Mouse (Mus musculus) thymus, postnatal 25 days (tissue): Measurements from ENCODE around the gene Tmem115.
"Not testable (repeated sequence)": the region's sequence is repeated elsewhere in the genome, so short reads cannot be mapped to it uniquely, and the experiment has no call there.

ENCODE experiments used
- DNase-seq: peaks from one replicate; pipeline ENCODE4 v3.0.0; 2022

Gene Tmem115

DNA sequence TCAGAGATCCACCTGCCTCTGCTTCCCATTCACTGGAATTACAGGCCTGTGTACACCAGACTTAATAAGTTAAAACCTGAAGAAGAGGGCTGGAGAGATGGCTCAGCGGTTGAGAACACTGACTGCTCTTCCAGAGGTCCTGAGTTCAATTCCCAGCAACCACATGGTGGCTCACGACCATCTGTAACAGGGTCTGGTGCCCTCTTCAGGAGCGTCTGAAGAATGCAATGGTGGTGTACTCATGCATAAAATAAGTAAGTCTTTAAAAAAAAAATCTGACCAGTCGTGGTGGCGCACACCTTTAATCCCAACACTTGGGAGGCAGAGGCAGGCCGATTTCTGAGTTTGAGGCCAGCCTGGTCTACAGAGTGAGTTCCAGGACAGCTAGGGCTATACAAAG is 40.0 kb downstream of the Tmem115 start:
- not testable (repeated sequence) for DNase-seq

DNA sequence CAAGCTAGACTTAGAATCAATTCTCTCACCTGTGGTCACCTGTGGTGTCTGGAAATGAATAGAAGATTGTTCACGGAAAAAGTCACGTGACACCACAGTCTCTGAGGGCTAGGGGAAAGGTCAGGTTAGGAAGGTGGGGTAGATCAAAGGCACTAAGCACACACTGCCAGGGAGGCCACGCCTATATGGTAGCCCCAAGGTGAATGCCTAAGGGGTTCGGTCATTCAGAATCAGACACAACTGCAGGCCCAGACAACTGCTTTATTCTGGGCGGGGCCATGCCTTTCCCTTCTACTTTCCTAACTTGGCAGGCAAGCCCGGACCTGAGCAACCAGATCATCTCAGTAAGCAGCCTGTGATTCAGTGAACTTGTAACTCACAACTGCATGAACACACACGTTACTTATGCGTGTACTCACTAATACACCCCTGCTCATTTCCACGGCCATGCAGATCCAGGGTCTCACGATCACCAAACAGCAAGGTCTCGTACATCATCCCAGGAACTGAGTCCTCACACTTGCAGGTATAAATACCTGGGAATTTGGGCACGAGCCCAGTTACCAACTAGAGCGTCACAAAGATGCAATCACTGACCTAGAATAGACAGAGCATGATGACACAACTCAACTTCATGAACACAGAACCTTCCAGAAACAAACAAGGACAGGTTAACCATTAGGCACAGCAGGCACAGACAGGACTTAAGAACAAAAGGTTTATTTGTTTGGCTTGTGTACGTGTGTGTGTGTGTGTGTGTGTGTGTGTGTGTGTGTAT is 42.0 kb downstream of the Tmem115 start:
- DNase-seq = no peak

DNA sequence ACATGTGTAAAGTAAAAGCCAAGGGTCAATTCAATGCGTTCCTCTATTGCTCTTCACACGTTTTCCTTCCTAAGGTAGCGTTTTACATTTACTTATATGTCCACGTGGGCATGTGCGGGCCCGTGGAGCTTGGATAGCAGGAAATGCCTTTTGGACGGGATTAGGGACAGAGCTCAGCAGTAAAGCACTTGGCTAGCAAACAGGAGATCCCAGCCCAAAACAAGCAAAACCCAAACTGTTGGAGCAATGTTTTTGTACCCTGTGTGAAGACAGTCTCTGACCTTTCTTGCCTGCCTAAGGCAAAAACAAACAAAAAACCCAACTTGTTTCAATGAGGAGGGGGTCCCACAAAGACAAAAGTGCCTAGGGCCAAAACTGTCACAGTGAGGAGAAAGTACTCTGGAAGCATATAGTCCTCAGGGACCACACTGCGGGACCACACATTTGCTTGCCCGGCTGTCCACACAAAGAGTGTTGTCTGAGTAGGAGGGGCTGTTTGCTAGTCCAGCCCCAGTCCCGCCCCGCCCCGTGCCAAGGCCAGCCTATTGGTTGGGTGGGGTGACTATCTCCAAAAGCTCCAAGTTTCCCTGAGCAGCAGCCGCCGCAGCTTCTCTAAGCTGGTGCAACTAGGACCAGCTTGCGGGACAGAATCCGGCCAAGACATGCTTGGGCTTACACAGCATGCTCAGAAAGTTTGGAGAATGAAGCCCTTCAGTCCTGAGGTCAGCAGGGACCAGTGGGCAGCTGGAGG is 42.8 kb downstream of the Tmem115 start, which contains the start of gene Hyal1:
Gene Hyal1, plus strand, starts transcription at position 571 of the 751 bp plus-strand sequence.
- DNase-seq = no peak

DNA sequence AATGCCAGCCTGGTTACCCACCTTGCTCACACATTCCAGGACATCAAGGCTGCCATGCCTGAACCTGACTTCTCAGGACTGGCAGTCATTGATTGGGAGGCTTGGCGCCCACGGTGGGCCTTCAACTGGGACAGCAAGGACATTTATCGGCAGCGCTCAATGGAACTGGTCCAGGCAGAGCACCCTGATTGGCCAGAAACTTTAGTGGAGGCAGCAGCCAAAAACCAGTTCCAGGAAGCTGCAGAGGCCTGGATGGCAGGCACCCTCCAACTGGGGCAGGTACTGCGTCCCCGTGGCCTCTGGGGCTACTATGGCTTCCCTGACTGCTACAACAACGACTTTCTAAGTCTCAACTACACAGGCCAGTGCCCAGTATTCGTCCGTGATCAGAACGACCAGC is 44.1 kb downstream of the Tmem115 start:
- no peak for DNase-seq

DNA sequence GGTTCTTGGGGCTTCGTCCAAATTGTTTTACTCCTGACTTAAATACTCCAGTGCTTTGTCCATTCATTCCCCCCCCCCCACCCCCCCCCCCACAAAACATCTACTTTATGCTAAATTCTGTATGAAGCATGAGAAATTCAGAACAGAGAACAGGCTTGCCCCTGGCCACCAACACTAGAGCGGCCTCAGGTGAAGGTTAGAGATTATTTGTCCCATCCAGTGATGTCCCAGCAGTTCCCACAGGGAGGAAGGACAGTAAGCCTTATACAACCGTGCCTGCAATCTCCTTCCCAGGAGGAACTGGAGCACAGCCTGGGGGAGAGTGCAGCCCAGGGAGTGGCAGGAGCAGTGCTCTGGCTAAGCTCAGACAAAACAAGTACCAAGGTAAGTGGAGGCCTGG is 44.8 kb downstream of the Tmem115 start, which contains the start of gene Naa80:
Gene Naa80, plus strand, starts transcription at position 301 of the 400 bp plus-strand sequence.
- DNase-seq = no peak

DNA sequence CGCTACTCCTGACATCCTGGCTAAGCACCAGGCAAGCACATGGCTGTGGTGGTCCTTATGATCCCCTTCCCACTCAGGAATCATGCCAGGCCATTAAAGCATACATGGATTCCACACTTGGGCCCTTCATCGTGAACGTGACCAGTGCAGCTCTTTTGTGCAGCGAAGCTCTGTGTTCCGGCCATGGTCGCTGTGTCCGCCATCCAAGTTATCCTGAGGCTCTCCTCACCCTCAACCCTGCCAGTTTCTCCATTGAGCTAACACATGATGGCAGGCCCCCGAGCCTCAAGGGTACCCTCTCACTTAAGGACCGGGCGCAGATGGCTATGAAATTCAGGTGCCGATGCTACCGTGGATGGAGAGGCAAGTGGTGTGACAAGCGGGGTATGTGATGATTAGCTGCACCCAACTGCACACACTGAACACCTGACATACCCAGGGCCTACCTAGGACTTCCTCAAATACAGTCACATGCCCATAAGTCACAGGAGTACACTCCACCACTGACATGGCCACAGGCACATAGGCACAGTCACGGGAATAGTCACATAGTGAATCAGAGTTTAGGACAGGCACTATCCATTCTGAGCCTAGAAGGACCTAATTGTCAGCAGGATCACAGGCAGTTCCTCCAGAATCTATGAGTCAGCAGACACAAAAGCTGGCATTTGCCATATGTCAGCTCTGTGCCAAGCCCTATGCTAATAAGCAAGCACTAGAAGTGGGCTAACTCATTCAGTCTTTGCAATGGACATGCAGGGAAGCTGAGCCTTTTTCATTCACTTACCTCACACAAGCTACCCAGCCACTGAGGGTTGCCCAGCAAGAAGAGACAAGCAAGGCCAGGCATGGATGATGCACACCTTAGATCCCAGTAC is 45.5 kb downstream of the Tmem115 start:
- DNase-seq = no peak

DNA sequence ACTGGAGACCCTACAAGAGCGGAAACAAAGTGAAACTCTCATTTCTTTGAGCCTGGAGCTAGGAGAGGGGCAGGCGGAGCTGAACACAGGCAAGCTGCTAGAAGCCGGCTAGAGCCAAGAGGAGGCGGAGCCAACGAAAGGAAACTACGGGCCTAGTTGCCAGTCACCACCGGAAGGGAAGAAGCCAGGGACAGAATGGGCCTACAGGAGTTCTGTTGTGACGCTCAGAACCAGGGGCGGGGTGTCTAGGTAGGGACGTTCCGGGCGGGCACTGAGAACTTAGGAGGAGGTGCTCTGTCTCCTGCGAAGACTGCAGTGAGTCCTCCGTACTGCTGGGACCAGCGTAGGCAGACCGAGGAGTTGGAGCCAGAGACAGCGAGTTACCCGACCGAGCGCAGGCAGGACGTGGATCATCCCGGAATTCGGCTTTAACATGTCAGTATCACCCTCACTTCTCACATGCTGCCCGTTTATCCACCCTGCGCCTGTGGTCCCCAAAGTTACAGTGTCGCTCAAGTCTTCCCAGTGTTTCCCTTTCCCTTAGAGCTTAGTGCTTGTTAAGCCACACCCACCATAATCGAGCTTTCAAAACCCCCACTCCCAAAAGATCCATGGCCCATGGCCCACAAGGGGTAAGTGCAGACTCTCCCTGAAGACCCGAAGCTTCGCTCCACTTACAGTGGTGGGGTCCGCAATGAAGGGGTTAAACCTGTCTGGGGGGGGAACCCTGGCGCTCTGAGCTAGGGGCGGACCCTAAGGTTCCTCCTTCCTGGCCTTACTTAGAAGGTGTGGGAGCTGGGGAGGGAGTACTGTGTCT is 47.0 kb downstream of the Tmem115 start, which contains the start of gene Hyal3:
Gene Hyal3, plus strand, starts transcription at position 318 of the 817 bp plus-strand sequence.
- DNase-seq = peak; percentile 87

DNA sequence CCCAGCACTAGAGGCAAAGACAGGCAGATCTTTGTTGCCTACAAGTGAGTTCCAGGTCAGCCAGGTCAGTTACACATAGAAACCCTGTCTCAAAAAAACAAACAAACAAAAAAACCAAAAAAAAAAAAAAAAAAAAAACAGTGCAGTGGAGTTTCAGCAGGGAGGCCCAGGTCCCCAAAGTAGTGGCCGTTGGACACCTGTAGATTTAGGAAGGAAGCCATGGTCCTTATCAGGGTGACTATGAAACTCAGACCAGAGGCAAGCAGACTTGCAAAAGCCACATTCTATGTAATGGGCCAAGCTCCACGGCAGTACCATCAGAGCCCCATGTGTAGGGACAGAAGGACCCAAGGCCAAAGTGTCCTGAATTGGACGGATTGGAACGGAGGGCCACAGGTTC is 47.8 kb downstream of the Tmem115 start:
- DNase-seq = no peak

DNA sequence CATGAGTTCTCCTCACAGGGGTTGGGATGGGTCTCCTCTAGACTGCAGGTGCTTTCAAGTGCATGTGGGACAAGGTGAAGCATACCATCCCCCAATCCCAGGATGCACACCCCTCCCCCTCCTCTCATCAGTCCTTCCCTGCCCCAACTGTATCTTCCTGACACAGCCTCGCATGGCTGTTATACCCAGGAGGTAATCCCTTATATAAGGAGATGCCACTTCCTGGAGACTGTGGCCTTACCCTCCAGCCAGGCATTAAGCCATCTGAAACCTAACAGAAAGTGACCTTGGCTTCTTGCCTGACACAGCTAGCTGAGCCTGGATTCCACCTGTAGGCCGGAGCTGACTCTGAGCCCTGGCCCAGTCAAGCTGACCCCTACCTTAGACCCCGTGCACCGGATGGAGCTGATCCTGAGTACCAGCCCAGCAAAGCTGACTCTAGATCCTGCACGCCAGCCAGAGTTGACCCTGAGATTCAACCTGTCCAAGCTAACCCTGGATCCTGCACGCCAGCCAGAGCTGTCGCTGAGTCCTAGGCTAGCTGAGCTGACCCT is 48.8 kb downstream of the Tmem115 start:
- no peak for DNase-seq

DNA sequence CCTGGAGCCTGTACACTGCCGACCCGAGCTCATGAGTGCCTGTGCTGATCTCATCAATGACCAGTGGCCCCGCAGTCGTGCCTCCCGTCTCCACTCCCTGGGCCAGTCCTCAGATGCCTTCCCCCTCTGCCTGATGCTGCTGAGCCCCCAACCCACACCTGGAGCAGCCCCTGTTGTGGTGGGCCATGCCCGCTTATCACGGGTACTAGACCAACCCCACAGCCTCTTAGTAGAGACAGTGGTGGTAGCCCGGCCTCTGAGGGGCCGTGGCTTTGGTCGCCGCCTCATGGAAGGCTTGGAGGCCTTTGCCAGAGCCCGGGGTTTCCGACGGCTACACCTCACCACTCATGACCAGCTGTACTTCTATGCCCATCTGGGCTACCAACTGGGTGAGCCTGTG is 49.4 kb downstream of the Tmem115 start:
- DNase-seq = no peak

DNA sequence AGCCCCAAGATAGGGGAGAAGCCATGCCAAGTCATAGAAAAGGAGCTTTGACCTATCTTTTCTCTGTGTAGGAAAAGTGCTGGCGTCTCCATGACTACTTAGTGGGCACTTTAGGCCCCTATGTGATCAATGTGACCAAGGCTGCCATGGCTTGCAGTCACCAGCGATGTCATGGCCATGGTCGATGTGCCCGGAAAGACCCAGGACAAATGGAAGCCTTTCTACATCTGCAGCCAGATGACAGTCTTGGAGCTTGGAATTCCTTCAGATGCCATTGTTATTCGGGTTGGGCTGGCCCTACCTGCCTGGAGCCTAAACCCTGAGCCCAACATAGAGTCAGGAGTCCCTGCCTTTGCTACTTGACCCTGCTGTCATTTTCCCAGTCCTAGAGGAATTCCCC is 52.8 kb downstream of the Tmem115 start:
- no peak for DNase-seq

DNA sequence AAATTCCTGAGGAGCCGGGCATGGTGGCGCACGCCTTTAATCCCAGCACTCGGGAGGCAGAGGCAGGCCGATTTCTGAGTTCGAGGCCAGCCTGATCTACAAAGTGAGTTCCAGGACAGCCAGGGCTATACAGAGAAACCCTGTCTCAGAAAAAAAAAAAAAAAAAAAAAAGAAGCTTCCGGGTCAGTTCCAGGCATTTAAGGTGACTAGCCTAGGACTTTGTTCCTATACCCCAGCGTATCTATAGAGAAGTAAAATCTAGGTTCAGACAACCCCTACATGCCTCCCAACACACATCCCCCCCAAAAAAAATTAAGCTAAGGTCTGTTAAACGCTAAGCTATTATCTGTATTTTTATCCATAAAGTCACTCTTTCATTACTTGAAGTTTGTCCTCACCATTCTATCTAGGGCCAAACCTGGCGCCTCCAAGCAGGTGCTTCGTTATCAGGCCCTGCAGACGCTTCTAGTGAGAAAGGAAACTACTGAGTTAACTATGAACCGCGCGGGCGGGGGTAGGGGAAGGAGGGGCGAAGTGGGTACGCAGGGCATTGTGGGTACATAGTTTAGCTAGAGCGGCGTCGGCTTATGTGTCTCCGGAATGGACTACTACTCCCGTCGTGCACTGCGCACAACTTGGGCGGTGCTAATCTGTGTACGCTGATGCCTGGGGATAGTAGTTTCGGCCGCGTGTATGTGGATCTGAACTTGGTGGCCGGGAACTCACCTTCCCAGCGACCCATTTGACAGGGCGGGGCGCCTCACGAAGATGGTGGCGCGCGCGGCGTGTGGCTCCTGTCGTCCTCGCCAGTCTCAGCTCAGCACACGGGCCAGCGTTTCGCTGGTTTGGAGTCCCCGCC is 53.5 kb downstream of the Tmem115 start, which contains the start of gene Ifrd2:
Gene Ifrd2, plus strand, starts transcription at position 669 of the 859 bp plus-strand sequence.
- peak; percentile 96 for DNase-seq

DNA sequence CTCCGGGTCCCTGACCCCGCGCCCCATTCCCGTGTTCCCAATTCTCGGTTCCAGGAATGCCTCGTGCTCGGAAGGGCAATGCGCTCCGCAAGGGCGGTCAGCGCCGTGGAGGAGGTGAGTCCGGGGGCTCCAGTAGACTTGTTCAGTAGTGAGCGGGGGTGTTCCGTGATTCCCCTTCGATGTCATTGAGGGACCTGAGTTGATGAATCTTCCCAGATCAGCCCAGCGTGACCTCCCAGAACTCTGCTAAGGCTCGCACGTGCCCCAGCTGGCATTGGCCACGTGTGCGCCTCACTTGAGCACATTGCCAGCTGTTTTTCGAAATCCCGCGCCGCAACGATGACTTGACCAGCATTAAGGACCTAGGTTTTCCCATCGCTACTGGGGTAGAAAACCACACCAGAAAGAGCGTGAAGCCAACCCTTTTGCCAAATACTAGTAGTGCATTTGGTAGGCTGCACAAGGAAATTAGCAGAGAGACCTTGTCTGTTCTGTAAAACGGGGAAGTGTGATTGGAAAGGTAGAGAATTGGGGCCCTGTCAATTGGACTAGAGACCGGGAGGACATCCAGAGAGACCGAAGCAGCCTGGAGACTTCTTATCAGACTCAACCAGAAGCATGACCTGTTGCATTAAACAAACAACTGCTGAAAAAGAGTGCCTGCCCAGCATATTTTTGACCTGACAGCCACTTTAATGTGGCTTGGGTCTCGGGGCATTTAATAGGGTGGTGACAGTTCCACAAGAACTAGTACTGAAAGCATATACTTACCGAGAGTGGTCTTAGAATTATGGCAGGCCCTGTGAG is 54.3 kb downstream of the Tmem115 start:
- DNase-seq = no peak
